Mouse (Mus musculus) neural tube, embryonic 15.5 days (tissue): ENCODE data around the gene Eif3f. TPM values are rescaled to one million over a fixed set of nuclear protein-coding genes. Genes with fewer than 3 reads are reported as not detected.

ENCODE experiments used
- ATAC-seq: fragments of 200-750 bp; cut with Nextera tagmentation; 2 replicates; pipeline ENCODE4 v1.8.0; 2017; ENCODE audit warnings: mild to moderate bottlenecking, moderate TSS enrichment, moderate library complexity; ENCODE audit not compliant: low FRiP score
- H3K27ac ChIP-seq: fragments of 300-500 bp; sonication (generic); replicated peaks from 2 replicates; pipeline ENCODE4 v1.5.1; 2015; ENCODE audit warnings: mild to moderate bottlenecking, inconsistent platforms
- H3K27me3 ChIP-seq: fragments of 300-500 bp; sonication (generic); replicated peaks from 2 replicates; pipeline ENCODE4 v1.6.1; 2015; ENCODE audit warnings: inconsistent platforms
- H3K36me3 ChIP-seq: fragments of 300-500 bp; sonication (generic); 2 replicates; pipeline ENCODE4 v1.6.1; 2015; ENCODE audit warnings: inconsistent platforms
- H3K4me1 ChIP-seq: fragments of 300-500 bp; sonication (generic); 2 replicates; pipeline ENCODE4 v1.6.1; 2015; ENCODE audit warnings: inconsistent platforms
- H3K4me2 ChIP-seq: fragments of 300-500 bp; sonication (generic); 2 replicates; pipeline ENCODE4 v1.6.1; 2015; ENCODE audit warnings: inconsistent platforms, mild to moderate bottlenecking, moderate library complexity
- H3K4me3 ChIP-seq: fragments of 300-500 bp; sonication (generic); replicated peaks from 2 replicates; pipeline ENCODE4 v1.5.1; 2015; ENCODE audit warnings: mild to moderate bottlenecking, inconsistent platforms
- H3K9ac ChIP-seq: fragments of 300-500 bp; sonication (generic); replicated peaks from 2 replicates; pipeline ENCODE4 v1.6.1; 2015; ENCODE audit warnings: mild to moderate bottlenecking, inconsistent platforms
- H3K9me3 ChIP-seq: fragments of 300-500 bp; sonication (generic); replicated peaks from 2 replicates; pipeline ENCODE4 v1.6.1; 2016; ENCODE audit warnings: inconsistent platforms
- WGBS: fragments of 180-500 bp; shearing (Covaris S2); methylation state at CpG from one replicate; pipeline ENCODE4 v1.1.7; 2015; ENCODE audit warnings: mixed read lengths; 5-methylcytosine and 5-hydroxymethylcytosine counted together
- polyA plus RNA-seq: library from polyadenylated mRNA; unstranded; fragments of >200 nt; fragmentation: Nextera tagmentation; extraction: Ambion mirVana; gene quantifications from 2 replicates; pipeline ENCODE4 v1.2.1, GENCODE M21; 2015

Eif3f gene
- polyA plus RNA-seq, 1 experiment from 2014 or later = 70.0 TPM

DNA sequence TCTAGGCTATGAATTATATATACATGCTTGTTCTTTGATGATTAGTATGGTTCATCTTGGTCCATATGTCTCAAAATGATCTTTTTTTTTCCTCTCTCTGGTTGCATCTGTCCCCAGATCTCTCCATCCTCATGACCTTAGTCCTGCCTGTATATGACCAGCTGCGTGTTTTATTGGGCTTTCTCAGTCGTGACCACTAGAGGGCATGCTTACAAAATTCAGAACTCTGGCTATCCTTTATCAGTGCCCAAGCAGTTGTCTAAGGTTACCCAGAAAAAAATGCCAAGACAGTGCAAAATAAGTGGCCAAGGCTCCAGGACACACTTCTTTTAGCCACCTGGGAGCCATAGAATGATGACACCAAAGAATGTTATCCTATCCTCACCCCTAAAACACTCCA lies 9.8 kb downstream of the Eif3f start:
- H3K4me3 ChIP-seq = no peak overlapping the region
- H3K9me3 ChIP-seq = no peaks in the 10 kb centered on the region
- ATAC-seq = peak; percentile 43
- H3K4me2 ChIP-seq = no peak overlapping the region
- WGBS = 0% methylated on average over 2 of the region's 2 CpGs
- H3K4me1 ChIP-seq = no peaks in the 10 kb centered on the region
- H3K27me3 ChIP-seq = peaks cover 2% of the 10 kb centered on the region; the same call in 1 of the 2 replicates
- no peak overlapping the region for H3K27ac ChIP-seq
- H3K9ac ChIP-seq = no peak overlapping the region
- H3K36me3 ChIP-seq = peaks cover 59% of the 10 kb centered on the region

DNA sequence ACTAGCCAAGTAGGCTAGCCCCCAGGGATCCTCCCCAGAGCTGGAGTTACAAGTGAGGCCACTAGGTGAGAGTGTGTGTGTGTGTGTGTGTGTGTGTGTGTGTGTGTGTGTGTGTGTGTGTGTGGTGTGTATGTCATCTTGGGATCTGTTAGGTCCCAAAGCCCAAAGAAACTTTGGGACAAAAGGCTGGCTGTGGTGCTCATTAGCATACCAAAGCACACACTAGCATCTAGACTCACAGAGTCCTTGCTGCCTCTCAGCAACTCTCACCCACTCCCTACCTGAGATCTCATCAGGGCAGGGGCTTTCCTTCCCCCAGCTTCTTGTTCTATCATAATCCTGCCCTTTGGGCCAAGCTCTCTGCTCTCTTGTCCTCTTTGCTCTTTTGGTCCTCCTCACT lies 14.4 kb downstream of the Eif3f start:
- peaks cover 21% of the 10 kb centered on the region for H3K27me3 ChIP-seq
- no peak overlapping the region for H3K4me3 ChIP-seq
- H3K9me3 ChIP-seq = no peaks in the 10 kb centered on the region
- H3K27ac ChIP-seq = no peak overlapping the region
- H3K4me1 ChIP-seq = peaks cover 26% of the 10 kb centered on the region
- H3K4me2 ChIP-seq = no peak overlapping the region
- no peak for ATAC-seq
- no peak overlapping the region for H3K9ac ChIP-seq
- H3K36me3 ChIP-seq = peaks cover 15% of the 10 kb centered on the region

DNA sequence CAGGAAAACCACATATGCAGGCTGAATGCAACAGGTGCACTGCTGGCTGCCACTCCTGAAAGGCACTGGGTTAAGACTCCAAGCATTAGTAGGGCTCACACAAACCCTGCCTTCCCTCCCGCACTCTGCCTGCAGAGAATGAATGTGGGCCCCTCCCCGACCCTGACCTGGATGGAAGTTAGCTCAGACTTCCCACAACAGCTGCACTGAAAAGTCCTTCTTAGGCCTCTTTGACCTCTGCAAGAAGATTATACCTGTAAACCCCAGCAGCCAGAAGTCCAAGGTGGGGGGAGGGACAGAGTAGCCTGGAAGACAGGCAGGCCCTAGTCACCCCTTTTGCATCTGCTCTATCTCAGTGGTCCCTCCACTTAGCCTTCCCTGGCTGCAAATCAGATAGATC lies 15.1 kb downstream of the Eif3f start:
- Histone ChIP-seq H3K36me3 (peaks cover 13% of the 10 kb centered on the region), H3K4me3 (no peak overlapping the region), H3K9ac (no peak overlapping the region), H3K27me3 (peaks cover 21% of the 10 kb centered on the region), H3K27ac (no peak overlapping the region), H3K4me2 (no peak overlapping the region), H3K9me3 (no peaks in the 10 kb centered on the region), H3K4me1 (peaks cover 26% of the 10 kb centered on the region)
- 42% methylated on average over 2 of the region's 2 CpGs for WGBS
- ATAC-seq = no peak

DNA sequence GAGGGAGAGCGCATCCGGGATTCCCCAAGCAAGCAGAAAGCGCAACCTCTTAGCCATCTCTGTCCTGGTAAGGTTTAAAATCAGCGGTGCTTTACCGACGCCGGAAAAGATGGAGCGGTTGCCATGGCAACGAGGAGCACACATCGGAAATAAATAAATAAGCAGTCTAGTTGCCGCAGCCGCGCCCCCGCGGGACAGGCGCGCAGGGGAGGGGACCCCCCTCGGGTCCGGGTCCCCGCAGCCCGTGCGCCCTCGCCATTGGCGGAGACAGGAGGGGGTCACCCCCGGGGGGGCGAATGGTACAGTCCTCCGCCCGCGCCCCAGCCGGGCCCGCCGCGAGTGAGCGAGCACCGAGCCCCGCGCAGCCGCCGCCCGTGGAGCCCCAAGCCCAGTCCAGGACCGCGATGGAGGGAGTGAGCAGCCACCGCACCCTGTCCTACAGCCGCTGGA lies 16.1 kb downstream of the Eif3f start, which contains the start of gene Tub:
Gene Tub, plus strand, starts transcription at position 27 of the 450 bp plus-strand sequence.
- Histone ChIP-seq H3K4me2 (peak within 1 kb of the TSS; percentile 89), H3K9me3 (no peaks in the 10 kb centered on the region), H3K9ac (peak within 1 kb of the TSS; percentile 68), H3K36me3 (peaks cover 10% of the 10 kb centered on the region), H3K4me1 (peaks cover 26% of the 10 kb centered on the region), H3K4me3 (peak within 1 kb of the TSS; percentile 68), H3K27ac (peak within 1 kb of the TSS; percentile 85), H3K27me3 (peaks cover 21% of the 10 kb centered on the region)
- peak; percentile 86 for ATAC-seq
- 0% methylated on average over 41 of the region's 44 CpGs for WGBS

DNA sequence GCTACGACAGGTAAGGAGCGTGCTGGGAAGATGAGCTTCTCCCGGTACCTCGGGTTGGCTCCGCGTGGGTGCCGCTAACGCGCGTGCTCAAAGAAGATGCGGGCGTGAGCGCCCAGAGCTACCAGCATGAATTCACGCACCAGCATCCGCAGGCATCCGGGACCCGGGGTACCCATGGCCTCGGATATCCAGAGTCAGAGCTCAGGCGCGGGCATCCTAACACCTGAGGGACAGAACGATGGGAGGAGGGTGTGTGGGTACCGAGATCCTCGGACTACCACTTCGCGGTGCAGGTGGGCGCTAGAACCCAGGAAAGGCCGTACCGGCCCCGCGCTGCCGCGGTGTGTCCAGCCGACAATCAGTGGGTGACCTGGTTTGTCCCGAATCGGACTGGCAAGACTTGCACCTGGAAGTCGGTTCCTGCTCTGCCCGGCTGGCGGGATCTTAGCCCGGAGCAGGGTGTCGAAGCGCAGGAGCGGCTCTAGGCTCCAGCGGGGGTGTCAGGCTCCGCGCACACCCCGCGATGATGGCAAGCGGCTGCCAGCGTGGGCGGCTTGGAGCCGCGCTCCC lies 16.6 kb downstream of the Eif3f start:
- ATAC-seq = peak; percentile 86
- under 1% methylated on average over 52 of the region's 52 CpGs for WGBS
- H3K9ac ChIP-seq = peak overlapping the region; percentile 68
- H3K27ac ChIP-seq = peak overlapping the region; percentile 85
- no peaks in the 10 kb centered on the region for H3K9me3 ChIP-seq
- H3K4me3 ChIP-seq = peak overlapping the region; percentile 68
- H3K4me1 ChIP-seq = peaks cover 26% of the 10 kb centered on the region
- peaks cover 4% of the 10 kb centered on the region for H3K36me3 ChIP-seq
- H3K27me3 ChIP-seq = peaks cover 21% of the 10 kb centered on the region
- peak overlapping the region; percentile 89 for H3K4me2 ChIP-seq

DNA sequence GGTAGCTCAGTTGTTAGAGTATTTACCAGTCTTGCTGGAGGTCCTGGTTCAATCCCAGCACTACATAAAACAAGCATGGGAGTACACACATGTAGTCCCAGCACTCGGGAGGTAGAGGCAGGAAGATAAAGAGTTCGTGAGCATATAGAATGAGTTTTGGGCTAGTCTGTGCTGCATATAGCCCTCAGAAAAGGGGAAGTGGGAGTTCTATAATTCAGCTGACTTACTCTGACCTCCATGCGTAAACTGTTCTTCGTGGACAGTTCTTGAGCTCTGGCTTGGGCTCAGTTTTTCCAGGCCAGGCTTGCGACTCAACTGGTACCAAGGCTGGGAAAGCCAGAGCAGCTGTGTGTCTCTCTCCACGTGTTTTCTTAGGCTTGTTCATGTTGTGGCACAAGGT lies 18.6 kb downstream of the Eif3f start:
- H3K27me3 ChIP-seq = peaks cover 21% of the 10 kb centered on the region
- H3K9me3 ChIP-seq = no peaks in the 10 kb centered on the region
- no peaks in the 10 kb centered on the region for H3K36me3 ChIP-seq
- WGBS = 85% methylated on average over 6 of the region's 6 CpGs
- no peak overlapping the region for H3K4me3 ChIP-seq
- H3K4me2 ChIP-seq = no peak overlapping the region
- H3K9ac ChIP-seq = no peak overlapping the region
- no peak for ATAC-seq
- no peak overlapping the region for H3K27ac ChIP-seq
- H3K4me1 ChIP-seq = peaks cover 26% of the 10 kb centered on the region

DNA sequence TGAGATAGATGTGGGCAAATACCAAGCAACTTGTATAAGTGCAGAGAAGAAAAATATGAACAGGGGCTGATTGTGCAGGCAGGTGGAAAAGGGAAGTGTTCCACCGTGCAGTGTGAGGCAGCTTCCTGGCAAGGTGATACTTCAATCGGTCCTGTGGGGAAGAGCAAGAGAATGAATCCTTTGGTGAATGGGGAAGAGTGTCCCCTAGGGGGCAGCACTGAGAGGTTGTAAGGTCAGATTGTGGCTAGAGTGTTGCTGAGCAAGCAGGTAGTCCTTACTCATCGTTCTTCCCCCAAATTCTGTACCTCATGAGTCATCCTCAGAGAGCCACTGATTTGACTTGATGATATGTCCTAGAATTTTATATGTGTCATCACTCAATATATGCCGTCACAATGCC lies 20.0 kb downstream of the Eif3f start:
- no peak for ATAC-seq
- H3K27me3 ChIP-seq = peaks cover 17% of the 10 kb centered on the region
- no peak overlapping the region for H3K27ac ChIP-seq
- no peaks in the 10 kb centered on the region for H3K9me3 ChIP-seq
- H3K36me3 ChIP-seq = no peaks in the 10 kb centered on the region
- H3K4me1 ChIP-seq = peaks cover 26% of the 10 kb centered on the region
- H3K4me2 ChIP-seq = no peak overlapping the region
- no peak overlapping the region for H3K9ac ChIP-seq
- 69% methylated on average over 4 of the region's 4 CpGs for WGBS
- H3K4me3 ChIP-seq = no peak overlapping the region

DNA sequence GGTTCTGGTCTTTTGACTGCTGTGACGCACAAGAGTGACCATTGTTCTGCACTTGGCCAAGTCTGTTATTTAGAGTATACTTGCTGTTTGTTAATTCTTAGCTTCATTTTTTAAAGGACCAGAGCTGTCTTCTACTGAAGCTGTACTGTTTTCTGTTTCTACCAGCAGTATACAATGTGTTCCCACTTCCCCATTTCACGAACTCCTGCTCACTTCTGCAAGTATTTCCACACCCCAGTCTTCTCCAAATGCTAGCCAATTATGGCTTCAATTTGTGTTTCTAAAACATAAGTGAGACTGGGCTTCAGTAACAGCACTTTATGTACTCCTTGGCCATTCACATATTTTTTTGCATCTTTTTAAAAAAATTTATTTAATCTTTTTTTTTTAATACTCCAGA lies 23.5 kb downstream of the Eif3f start:
- Histone ChIP-seq H3K9me3 (no peaks in the 10 kb centered on the region), H3K4me1 (no peaks in the 10 kb centered on the region), H3K27ac (no peak overlapping the region), H3K36me3 (no peaks in the 10 kb centered on the region), H3K9ac (no peak overlapping the region), H3K4me3 (no peak overlapping the region), H3K27me3 (peaks cover 3% of the 10 kb centered on the region; the same call in 1 of the 2 replicates), H3K4me2 (no peak overlapping the region)
- WGBS = 76% methylated on average over 2 of the region's 2 CpGs
- no peak for ATAC-seq

DNA sequence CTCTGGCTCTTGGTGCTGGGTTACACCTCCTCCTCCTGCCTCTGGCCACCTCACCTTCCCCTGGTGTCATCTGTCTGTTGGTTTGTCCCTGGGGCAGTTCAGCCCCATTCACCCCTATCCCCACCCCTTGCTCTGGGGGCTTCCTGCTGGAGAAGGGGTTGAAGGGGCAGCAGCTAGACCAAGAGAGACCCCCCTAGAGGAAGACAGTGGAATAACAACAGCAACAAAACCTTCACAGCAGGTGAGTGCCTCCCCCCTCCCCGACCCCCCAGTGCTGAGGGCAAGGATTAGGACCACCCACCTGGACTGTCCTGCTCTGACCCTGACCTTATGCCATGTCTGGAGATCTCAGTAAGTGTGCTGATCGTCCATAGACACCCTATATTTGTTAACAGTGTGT lies 31.8 kb downstream of the Eif3f start:
- 36% methylated on average over 2 of the region's 2 CpGs for WGBS
- no peak overlapping the region for H3K9ac ChIP-seq
- no peaks in the 10 kb centered on the region for H3K9me3 ChIP-seq
- H3K36me3 ChIP-seq = no peaks in the 10 kb centered on the region
- H3K4me1 ChIP-seq = peaks cover 7% of the 10 kb centered on the region
- H3K27me3 ChIP-seq = no peaks in the 10 kb centered on the region
- ATAC-seq = no peak
- no peak overlapping the region for H3K4me2 ChIP-seq
- H3K4me3 ChIP-seq = no peak overlapping the region
- H3K27ac ChIP-seq = no peak overlapping the region

DNA sequence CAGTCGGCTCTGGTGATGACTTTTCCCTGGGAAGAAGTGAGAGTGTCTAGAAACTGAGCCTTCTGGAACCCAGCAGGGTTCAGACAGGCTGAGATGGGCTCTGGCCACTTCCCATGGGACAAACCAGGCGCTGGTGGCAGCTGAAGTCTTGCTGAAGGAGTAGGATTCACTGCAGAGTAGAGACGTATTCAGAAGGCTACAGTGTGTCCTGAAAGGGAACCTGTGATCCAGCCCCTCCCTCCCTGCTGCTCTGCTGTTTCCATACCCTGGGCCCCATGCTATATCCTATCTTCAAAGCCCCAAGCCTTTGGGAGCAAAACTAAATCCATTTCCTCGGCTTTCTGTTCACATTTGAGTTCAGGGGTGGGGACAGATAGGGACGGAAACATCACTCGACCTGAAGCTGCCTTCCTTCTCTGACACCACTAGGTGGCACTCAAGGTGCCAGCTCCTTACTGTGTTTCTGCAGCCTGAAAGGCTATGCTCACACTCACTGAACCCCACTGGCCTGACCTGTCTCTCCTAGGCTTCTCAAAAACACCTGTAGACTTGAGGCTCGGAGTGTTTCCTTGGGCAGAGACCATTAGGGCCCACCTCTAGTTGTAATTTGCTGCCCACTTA lies 32.6 kb downstream of the Eif3f start:
- H3K4me2 ChIP-seq = peak overlapping the region; percentile 25; the same call in 1 of the 2 replicates
- 24% methylated on average over 7 of the region's 7 CpGs for WGBS
- H3K9ac ChIP-seq = no peak overlapping the region
- no peak overlapping the region for H3K27ac ChIP-seq
- H3K27me3 ChIP-seq = no peaks in the 10 kb centered on the region
- H3K4me3 ChIP-seq = no peak overlapping the region
- no peaks in the 10 kb centered on the region for H3K9me3 ChIP-seq
- ATAC-seq = peak; percentile 77
- H3K36me3 ChIP-seq = no peaks in the 10 kb centered on the region
- peaks cover 11% of the 10 kb centered on the region for H3K4me1 ChIP-seq

DNA sequence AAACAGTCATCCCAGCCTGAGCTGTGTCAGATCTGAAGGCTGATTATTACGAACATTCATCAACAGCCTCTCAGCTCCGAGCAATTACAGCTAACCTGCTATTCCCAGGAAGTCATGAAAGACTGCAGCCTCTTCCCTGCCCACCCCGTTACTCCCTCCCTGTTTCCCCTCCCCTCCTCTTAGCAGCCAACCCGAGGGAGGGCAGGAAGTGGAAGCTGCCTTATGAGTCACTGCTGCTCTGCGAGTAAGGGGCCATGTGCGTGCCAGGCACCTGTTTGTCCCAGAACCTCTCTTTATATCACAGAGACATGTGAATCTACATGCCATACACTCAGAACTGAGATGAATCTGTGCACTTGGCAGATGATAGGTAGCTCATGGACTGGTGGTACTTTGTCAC lies 34.0 kb downstream of the Eif3f start:
- 0 out of 2 replicates have a peak, but pooled peaks have one; percentile 6 for ATAC-seq
- Histone ChIP-seq H3K4me2 (no peak overlapping the region), H3K4me1 (peaks cover 21% of the 10 kb centered on the region), H3K9me3 (no peaks in the 10 kb centered on the region), H3K27ac (no peak overlapping the region), H3K36me3 (no peaks in the 10 kb centered on the region), H3K9ac (no peak overlapping the region), H3K27me3 (no peaks in the 10 kb centered on the region), H3K4me3 (no peak overlapping the region)
- WGBS = 34% methylated on average over 6 of the region's 6 CpGs

DNA sequence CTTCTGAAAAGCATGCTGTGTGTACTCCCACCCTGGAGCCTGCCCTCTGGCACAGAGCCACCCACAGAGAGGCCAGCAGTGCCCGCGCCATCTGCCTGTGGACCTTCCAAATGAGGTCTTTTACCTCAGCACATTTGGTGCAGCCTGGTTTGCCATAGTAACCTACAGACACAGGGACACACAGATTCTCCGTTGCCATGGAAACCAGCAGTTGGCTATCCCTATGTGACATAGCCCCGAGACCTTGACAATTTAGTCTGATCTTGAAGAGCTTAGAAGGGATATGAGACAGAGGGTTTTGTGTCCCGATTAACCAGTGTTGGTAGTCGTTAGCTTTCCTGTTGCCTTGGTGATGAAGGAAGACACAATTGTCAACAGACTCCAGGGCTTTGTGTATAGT lies 38.1 kb downstream of the Eif3f start:
- Histone ChIP-seq H3K9me3 (no peaks in the 10 kb centered on the region), H3K4me2 (no peak overlapping the region), H3K27ac (peak overlapping the region; percentile 60), H3K27me3 (no peaks in the 10 kb centered on the region), H3K36me3 (no peaks in the 10 kb centered on the region), H3K4me3 (no peak overlapping the region), H3K4me1 (peaks cover 14% of the 10 kb centered on the region), H3K9ac (no peak overlapping the region)
- ATAC-seq = peak; percentile 69; the same call in 1 of the 2 replicates
- 24% methylated on average over 6 of the region's 6 CpGs for WGBS
